Mouse (Mus musculus): ENCODE results near the gene Ambra1. TPM values are rescaled to one million over a fixed set of nuclear protein-coding genes. Genes with fewer than 3 reads are reported as not detected.
A peak's percentile ranks its signal among the peaks of the same experiment; 100 is the strongest.

Gene Ambra1
- total RNA-seq, 2 experiments from 2014 or later: 45.4 to 47.8 TPM

GRCm38 (mm10) chr2:91917096-91917495, 187.2 kb downstream of the Ambra1 start:
- no peak for DNase-seq (ENCODE audit: low spot score in 2 of 2)

- DNase-seq (ENCODE audit: low spot score in 2 of 2): no peak
These were observed 190.2 kb downstream of the Ambra1 start for GRCm38 (mm10) chr2:91920130-91920529.

DNA sequence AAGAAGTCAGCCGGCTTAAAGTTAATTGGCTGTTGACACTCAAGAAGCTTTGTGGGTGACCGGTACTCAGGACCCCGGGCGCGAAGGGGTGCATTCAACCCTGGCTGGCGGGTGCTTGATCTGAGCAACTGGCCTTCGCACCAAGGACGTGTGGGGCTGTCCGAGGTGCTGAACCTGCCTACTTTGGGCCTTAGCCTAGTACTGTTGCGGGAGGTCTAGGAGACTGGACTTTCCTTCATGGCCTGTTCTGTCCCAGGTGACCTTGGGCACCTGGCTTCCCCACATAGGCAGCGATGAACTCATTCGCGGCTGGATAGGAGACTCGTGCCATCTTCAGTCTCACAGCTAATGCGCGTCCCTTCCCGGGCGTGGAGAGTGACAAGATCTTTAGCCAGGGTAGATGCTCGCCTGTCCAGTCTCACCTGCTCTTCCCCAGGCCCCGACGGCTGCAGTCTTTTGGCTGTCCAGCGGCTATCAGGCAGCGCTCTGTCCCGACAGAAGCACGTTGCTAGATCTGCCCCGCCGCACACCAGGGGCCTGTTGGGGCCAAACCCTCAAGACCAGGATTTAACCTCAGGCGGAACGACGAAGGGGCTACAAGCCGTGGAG, 191.4 kb downstream of the Ambra1 start:
- DNase-seq (ENCODE audit: low spot score in 2 of 2): peak; percentile 57 to 61

- DNase-seq (ENCODE audit: low spot score in 2 of 2): peak; percentile 79 to 85
These were observed 192.0 kb downstream of the Ambra1 start for GRCm38 (mm10) chr2:91921790-91922570.

DNA sequence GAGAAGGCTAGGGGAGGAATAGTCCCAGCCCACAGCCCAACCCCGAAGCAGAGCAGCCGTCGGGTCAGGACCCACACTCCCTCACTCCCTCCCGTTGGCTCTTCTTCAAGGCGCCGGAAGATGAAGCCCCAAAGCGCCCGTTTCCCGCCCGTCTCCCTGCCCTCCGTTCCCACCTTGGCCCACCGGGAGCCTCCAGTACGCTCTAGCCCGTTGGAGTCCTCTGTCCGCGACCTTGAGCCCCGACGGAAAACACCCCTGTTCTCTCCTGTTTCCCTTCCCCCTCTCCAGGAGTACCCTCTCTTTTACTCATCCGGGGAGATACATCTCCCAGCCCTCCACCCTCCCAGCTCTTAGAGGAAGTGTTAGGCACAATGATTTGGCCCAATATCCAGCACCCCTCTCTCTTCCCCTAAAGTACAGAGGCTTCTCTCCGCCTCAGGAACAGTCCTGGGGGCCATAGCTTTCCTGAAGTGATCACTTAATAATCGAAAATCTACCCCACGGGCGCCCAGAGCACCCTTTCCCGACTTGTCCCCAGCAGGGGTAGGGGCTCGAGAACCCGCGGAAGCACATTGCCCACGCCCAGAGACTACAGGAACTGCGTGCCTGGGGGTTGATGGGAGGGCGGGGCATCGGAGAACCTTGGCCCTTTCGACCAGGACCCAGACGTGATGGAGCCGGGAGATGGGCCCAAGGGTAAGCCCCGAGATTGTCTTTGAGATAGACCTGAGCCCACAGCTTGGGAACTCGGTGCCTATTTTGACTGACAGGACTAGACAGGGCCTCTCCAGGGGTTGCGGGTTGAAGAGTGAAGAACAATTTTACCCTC, 192.9 kb downstream of the Ambra1 start:
- peak; percentile 22 to 44 for DNase-seq (ENCODE audit: low spot score in 2 of 2)

GRCm38 (mm10) chr2:91923415-91924337, 193.7 kb downstream of the Ambra1 start:
- peak; percentile 77 to 86 for DNase-seq (ENCODE audit: low spot score in 2 of 2)

DNA sequence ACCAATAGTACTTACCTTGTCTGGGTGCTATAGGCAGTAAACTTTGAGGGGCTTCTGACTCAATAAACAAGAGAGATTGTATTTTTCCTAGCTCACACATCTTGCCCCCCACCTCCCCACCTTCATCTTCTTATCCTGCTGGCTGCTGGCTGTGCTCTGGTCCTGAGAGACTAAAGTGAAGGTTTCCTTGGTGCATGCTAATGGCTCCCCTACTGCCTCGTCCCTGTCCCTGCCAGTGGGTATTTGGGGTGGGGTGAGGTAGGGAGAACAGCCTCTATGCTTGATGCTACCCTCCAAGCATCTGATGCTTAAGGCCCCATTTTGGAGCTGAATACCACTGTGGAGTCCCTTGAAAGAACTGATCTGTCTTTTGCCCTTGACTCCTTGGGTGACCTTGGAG, 194.8 kb downstream of the Ambra1 start:
- DNase-seq (ENCODE audit: low spot score in 2 of 2): no peak

DNA sequence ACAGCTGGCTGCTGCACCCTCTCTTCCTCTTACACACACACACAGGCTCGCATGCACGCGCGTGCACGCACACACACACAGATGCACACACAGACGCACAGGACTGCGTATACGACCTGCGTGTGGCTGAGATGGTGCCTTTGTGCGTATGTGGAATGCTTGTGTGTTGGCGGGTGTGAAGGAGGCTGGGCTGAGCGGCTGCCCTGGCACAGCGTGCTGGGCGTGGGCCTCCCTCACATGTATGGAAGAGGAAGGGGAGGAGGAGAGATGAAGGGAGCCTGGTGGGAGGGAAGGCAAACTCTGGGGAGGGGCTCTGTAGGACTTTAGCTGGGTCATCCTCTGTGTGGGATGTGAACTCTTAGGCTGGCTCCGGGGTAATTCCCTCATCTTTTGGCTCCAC, 195.5 kb downstream of the Ambra1 start:
- DNase-seq (ENCODE audit: low spot score in 2 of 2): no peak

DNA sequence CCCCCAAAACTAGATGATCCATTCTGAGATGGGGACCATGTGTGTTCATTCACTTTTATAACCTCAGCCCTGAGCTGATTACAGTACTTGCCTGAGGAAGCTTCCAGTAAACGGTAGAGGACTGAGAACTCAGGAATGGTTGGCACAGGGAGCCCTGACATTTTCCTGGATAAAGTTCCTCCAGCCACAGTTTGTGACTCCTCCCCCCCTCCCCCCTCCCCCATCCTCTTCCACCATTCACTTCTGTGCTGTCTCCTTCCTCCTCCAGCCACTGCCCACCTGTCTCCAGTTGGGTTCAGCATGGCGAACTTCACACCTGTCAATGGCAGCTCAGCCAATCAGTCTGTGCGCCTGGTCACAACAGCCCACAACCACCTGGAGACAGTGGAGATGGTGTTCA, 197.0 kb downstream of the Ambra1 start, which contains the start of gene Chrm4:
Gene Chrm4 (plus strand): TSS at position 301 of the 400 bp plus-strand sequence.
- no peak for DNase-seq (ENCODE audit: low spot score in 2 of 2)

GRCm38 (mm10) chr2:91927826-91928533, 198.0 kb downstream of the Ambra1 start:
- DNase-seq (ENCODE audit: low spot score in 2 of 2): peak; percentile 84

DNA sequence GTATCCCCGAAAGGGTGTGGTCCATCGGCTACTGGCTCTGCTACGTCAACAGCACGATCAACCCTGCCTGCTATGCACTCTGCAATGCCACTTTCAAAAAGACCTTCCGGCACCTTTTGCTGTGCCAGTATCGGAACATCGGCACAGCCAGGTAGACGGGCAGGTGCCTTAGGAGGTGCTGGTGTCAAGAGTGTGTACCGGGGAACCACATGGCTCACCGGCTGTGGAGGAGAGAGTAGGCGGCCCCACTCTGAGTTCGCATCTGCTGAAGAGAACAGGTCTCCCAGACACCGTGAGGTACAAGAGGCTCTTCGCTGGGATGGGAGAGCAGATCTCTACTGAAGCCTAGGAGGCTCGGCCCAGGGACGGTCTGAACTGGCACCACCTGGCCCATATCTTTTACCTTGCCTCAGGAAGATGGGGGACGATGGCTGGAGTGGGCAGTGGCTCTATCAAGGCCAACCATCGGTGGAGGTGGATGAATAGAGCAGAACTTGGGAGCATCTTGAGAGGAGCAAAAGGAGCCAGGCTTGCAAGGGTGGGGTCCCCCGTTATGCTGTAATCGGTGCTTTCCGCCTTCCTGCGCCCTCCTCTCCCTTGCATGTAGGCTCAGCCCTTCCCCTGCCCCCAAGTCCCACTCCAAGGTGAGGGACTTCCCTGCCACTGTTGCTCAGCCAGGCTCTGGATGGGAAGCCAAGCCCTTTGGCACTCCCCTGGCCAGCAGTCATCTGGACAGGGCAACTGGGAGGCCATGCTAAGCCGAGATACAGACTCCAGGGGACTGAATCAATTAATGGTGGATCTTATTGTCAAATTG, 198.8 kb downstream of the Ambra1 start:
- DNase-seq (ENCODE audit: low spot score in 2 of 2): no peak

DNA sequence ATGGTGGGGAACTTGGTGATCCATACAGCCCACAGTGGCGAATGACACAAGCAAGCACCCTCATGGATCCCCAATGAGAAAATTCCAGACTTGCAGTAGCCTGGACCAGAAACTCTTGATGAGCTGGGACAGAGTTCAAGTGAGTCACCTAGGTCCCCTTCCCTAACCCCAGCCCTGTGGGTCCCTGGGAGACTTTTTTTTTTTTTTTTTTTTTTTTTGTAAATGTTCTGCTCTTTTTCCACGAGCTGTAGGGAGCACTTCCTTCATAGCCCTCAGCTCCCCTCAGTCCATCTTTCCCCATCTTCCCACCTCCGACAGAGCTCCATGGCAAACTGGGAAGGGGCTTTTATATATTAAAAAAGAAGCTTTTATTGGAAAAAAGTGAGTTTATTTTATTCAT, 199.5 kb downstream of the Ambra1 start:
- DNase-seq (ENCODE audit: low spot score in 2 of 2): no peak

DNA sequence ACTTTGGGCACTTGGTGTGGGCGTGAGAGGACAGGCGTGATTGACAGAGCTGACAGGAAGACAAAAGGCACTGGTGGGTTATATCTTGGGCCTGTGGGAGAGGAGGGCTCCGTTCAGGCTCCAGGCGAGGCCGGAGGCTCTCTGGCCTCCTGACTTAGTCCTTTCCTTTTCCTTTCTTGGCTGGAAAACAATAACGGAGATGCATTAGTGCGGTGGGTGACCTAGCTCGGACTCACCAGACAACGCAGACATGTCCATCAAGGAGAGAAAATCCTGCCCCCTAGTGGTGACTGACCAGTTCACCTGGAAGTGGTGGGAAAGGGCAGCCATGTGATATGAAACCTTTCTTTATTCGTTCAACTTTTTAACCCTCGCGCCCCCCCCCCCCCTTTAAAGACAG, 200.0 kb downstream of the Ambra1 start:
- DNase-seq (ENCODE audit: low spot score in 2 of 2): peak; percentile 64 to 67

- DNase-seq (ENCODE audit: low spot score in 2 of 2): peak in 1 of 2 experiments; percentile 21
These were observed 200.9 kb downstream of the Ambra1 start for GRCm38 (mm10) chr2:91930761-91931291.

- peak; percentile 55 to 57 for DNase-seq (ENCODE audit: low spot score in 2 of 2)
These were observed 201.6 kb downstream of the Ambra1 start for GRCm38 (mm10) chr2:91931328-91932159.

DNA sequence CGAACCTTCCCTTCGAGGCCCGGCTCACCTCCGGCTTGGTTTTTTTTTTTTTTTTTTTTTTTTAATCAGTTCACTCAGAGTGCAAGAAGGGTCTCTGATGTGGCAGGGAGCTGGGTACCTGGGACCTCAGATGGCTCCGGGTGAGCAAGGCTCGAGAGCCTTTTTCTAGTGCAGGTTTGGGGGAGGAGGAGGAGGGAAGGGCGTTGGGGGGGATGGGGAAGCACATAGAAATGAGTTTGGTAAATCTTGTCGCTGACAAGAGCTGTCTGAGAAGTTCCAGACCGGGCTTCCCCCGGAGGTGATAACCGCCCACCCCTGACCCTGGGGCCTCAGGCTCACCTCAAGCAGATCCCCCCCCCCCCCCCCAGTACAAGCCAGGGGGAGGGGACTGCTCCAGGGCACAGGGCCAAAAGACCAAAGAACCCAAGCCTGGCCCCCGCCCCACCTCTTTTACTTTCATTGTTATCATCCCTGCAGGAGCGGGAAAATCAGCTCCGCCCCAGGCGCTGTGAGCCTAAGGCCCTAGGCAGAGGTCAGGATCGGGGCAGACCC, 202.3 kb downstream of the Ambra1 start, which contains the start of gene Mdk:
Gene Mdk (minus strand): TSS at position 138 of the 552 bp plus-strand sequence.
- no peak for DNase-seq (ENCODE audit: low spot score in 2 of 2)

DNA sequence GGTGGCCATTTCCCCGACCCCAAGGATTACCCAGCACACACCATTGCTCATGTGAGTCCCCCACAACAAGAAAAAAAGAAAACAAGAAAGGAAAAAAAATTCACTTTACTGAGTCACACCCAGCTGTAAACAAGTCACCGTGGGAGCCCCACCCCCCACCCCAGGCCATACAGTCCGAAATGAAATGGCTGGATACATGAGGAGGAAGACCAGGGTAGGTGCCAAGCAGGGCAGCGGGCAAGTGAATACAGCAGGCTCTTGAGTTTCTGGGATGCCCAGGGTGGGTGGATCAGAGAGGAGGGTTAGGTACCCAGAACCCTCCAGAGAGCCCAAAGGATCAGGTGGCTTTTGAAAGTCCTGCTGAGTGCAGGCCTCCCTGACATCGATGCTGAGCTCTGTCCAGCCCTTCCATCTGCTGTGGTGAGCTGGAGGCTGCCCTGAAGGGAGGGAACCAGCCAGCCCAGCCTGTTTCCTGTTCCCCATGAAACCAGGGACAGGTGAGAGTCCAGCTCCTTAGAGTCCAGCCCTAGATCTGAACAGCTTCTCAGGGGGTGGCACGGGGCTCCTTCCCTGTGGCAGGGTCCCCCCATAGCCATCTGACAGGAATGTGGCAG, 202.9 kb downstream of the Ambra1 start:
- DNase-seq (ENCODE audit: low spot score in 2 of 2): no peak
